Mouse (Mus musculus) regulatory T cell (primary cell): ENCODE data around the gene BC051019.

Source experiments
- in situ Hi-C: fragments of 300-600 bp; cut with MboI, MseI; formaldehyde crosslinking; loops from one replicate; pipeline ENCODE4 v1.15.1; 2025; ENCODE audit warnings: high pct_unique_total_duplicates

Gene BC051019

GRCm38 (mm10) chr7:109708961-109709382 is 14.7 kb downstream of the BC051019 start:
- in situ Hi-C loops: no loop called here

- in situ Hi-C loops: no loop called here
Measured at GRCm38 (mm10) chr7:109707023-109707785, 16.4 kb downstream of the BC051019 start.

- in situ Hi-C loops: loop anchor here (5.0 kb wide), 1 partner anchor 187 kb away; the partner anchor contains the start of gene Rpl27a
Measured at GRCm38 (mm10) chr7:109704461-109704860, 19.2 kb downstream of the BC051019 start.

- in situ Hi-C loops: loop anchor here (5.0 kb wide), 1 partner anchor 187 kb away; the partner anchor contains the start of gene Rpl27a
Measured at GRCm38 (mm10) chr7:109704016-109704377, 19.7 kb downstream of the BC051019 start.

GRCm38 (mm10) chr7:109703190-109704015 is 20.2 kb downstream of the BC051019 start, which contains the start of the genes St5 and Akip1:
TSS of gene St5 (minus strand) at chr7:109703605.
TSS of gene Akip1 (plus strand) at chr7:109703690.
- in situ Hi-C loops: loop anchor here (5.0 kb wide), 1 partner anchor 186 kb away; the partner anchor contains the start of gene Rpl27a

GRCm38 (mm10) chr7:109702721-109703120 is 20.9 kb downstream of the BC051019 start:
- in situ Hi-C loops: loop anchor here (5.0 kb wide), 1 partner anchor 185 kb away; the partner anchor contains the start of gene Rpl27a

GRCm38 (mm10) chr7:109700213-109700612 is 23.4 kb downstream of the BC051019 start:
- in situ Hi-C loops: loop anchor here (5.0 kb wide), 1 partner anchor 183 kb away; the partner anchor contains the start of gene Rpl27a

- in situ Hi-C loops: no loop called here
Measured at GRCm38 (mm10) chr7:109695339-109695726, 28.3 kb downstream of the BC051019 start.

- in situ Hi-C loops: no loop called here
Measured at GRCm38 (mm10) chr7:109694576-109695338, 28.9 kb downstream of the BC051019 start.

GRCm38 (mm10) chr7:109690961-109691360 is 32.7 kb downstream of the BC051019 start:
- in situ Hi-C loops: no loop called here

GRCm38 (mm10) chr7:109690101-109690500 is 33.5 kb downstream of the BC051019 start:
- in situ Hi-C loops: no loop called here

GRCm38 (mm10) chr7:109686585-109687128 is 37.0 kb downstream of the BC051019 start:
- in situ Hi-C loops: no loop called here

GRCm38 (mm10) chr7:109680879-109681278 is 42.8 kb downstream of the BC051019 start:
- in situ Hi-C loops: no loop called here

GRCm38 (mm10) chr7:109680284-109680683 is 43.4 kb downstream of the BC051019 start:
- in situ Hi-C loops: no loop called here

- in situ Hi-C loops: no loop called here
Measured at GRCm38 (mm10) chr7:109674944-109675628, 48.6 kb downstream of the BC051019 start.

GRCm38 (mm10) chr7:109671581-109672471 is 51.8 kb downstream of the BC051019 start:
- in situ Hi-C loops: no loop called here

- in situ Hi-C loops: no loop called here
Measured at GRCm38 (mm10) chr7:109669426-109670170, 54.1 kb downstream of the BC051019 start.

GRCm38 (mm10) chr7:109666664-109667063 is 57.0 kb downstream of the BC051019 start:
- in situ Hi-C loops: no loop called here

- in situ Hi-C loops: no loop called here
Measured at GRCm38 (mm10) chr7:109662626-109663025, 61.0 kb downstream of the BC051019 start.
